Mouse (Mus musculus): Measurements from ENCODE around the gene Bmp5.
"Not testable (repeated sequence)": the region's sequence is repeated elsewhere in the genome, so short reads cannot be mapped to it uniquely, and the experiment has no call there.

Bmp5 gene

GRCm38 (mm10) chr9:75775129-75775845, at the start of gene Bmp5:
Gene Bmp5, plus strand, starts transcription at chr9:75775364.
- no peak for DNase-seq (ENCODE audit: low spot score in 2 of 2)

- no peak for DNase-seq (ENCODE audit: low spot score in 2 of 2)
Observed at GRCm38 (mm10) chr9:75760075-75760474, 15.1 kb upstream of the Bmp5 start.

- DNase-seq (ENCODE audit: low spot score in 2 of 2): no peak
Observed at GRCm38 (mm10) chr9:75761567-75761966, 13.6 kb upstream of the Bmp5 start.

- peak in 1 of 2 experiments; percentile 15 for DNase-seq (ENCODE audit: low spot score in 2 of 2)
Observed at GRCm38 (mm10) chr9:75762487-75762886, 12.7 kb upstream of the Bmp5 start.

GRCm38 (mm10) chr9:75764792-75765191, 10.4 kb upstream of the Bmp5 start:
- no peak for DNase-seq (ENCODE audit: low spot score in 2 of 2)

GRCm38 (mm10) chr9:75766521-75766920, 8.6 kb upstream of the Bmp5 start:
- no peak for DNase-seq (ENCODE audit: low spot score in 2 of 2)

GRCm38 (mm10) chr9:75769042-75769441, 6.1 kb upstream of the Bmp5 start:
- no peak for DNase-seq (ENCODE audit: low spot score in 2 of 2)

- no peak for DNase-seq (ENCODE audit: low spot score in 2 of 2)
Observed at GRCm38 (mm10) chr9:75776153-75776552, 989 bp downstream of the Bmp5 start.

- no peak for DNase-seq (ENCODE audit: low spot score in 2 of 2)
Observed at GRCm38 (mm10) chr9:75778762-75779346, 3.7 kb downstream of the Bmp5 start.

GRCm38 (mm10) chr9:75780558-75781276, 5.6 kb downstream of the Bmp5 start:
- DNase-seq (ENCODE audit: low spot score in 2 of 2): no peak

GRCm38 (mm10) chr9:75781600-75781999, 6.4 kb downstream of the Bmp5 start:
- DNase-seq (ENCODE audit: low spot score in 2 of 2): no peak

- DNase-seq (ENCODE audit: low spot score in 2 of 2): no peak
Observed at GRCm38 (mm10) chr9:75783573-75783972, 8.4 kb downstream of the Bmp5 start.

- DNase-seq (ENCODE audit: low spot score in 2 of 2): no peak
Observed at GRCm38 (mm10) chr9:75785959-75786358, 10.8 kb downstream of the Bmp5 start.

GRCm38 (mm10) chr9:75787121-75787520, 12.0 kb downstream of the Bmp5 start:
- DNase-seq (ENCODE audit: low spot score in 2 of 2): no peak

GRCm38 (mm10) chr9:75789879-75790428, 14.8 kb downstream of the Bmp5 start:
- no peak for DNase-seq (ENCODE audit: low spot score in 2 of 2)

- DNase-seq (ENCODE audit: low spot score in 2 of 2): no peak
Observed at GRCm38 (mm10) chr9:75804940-75805339, 29.8 kb downstream of the Bmp5 start.

- DNase-seq (ENCODE audit: low spot score in 2 of 2): not testable (repeated sequence)
Observed at GRCm38 (mm10) chr9:75808179-75808578, 33.0 kb downstream of the Bmp5 start.

- no peak for DNase-seq (ENCODE audit: low spot score in 2 of 2)
Observed at GRCm38 (mm10) chr9:75808659-75809058, 33.5 kb downstream of the Bmp5 start.

GRCm38 (mm10) chr9:75815161-75815560, 40.0 kb downstream of the Bmp5 start:
- DNase-seq (ENCODE audit: low spot score in 2 of 2): no peak

GRCm38 (mm10) chr9:75818400-75818799, 43.2 kb downstream of the Bmp5 start:
- no peak for DNase-seq (ENCODE audit: low spot score in 2 of 2)

GRCm38 (mm10) chr9:75832468-75832867, 57.3 kb downstream of the Bmp5 start:
- DNase-seq (ENCODE audit: low spot score in 2 of 2): no peak

- DNase-seq (ENCODE audit: low spot score in 2 of 2): peak; percentile 5 to 7
Observed at GRCm38 (mm10) chr9:75833189-75833732, 58.1 kb downstream of the Bmp5 start.
